Mouse (Mus musculus) midbrain, embryonic 16.5 days (tissue): ENCODE measurements around the gene Pgam1. TPM values are rescaled to one million over a fixed set of nuclear protein-coding genes. Genes with fewer than 3 reads are reported as not detected.
"Not testable (repeated sequence)": the region's sequence is repeated elsewhere in the genome, so short reads cannot be mapped to it uniquely, and the experiment has no call there.

Experiments
- ATAC-seq: fragments of 200-750 bp; cut with Nextera tagmentation; 2 replicates; pipeline ENCODE4 v1.8.0; 2017; ENCODE audit warnings: moderate TSS enrichment
- H3K27ac ChIP-seq: fragments of 300-500 bp; sonication (generic); 2 replicates; pipeline ENCODE4 v1.5.1; 2014; ENCODE audit warnings: mild to moderate bottlenecking, low read length, mixed read lengths
- H3K27me3 ChIP-seq: fragments of 300-500 bp; sonication (generic); 2 replicates; pipeline ENCODE4 v1.6.1; 2014; ENCODE audit warnings: low read depth, low read length, mixed read lengths; ENCODE audit not compliant: control insufficient read depth, insufficient read depth
- H3K36me3 ChIP-seq: fragments of 300-500 bp; sonication (generic); 2 replicates; pipeline ENCODE4 v1.6.1; 2014; ENCODE audit warnings: mild to moderate bottlenecking, low read length, moderate library complexity, mixed read lengths; ENCODE audit not compliant: control insufficient read depth, insufficient read depth
- H3K4me1 ChIP-seq: fragments of 300-500 bp; sonication (generic); 2 replicates; pipeline ENCODE4 v1.6.1; 2014; ENCODE audit warnings: mild to moderate bottlenecking, low read length, mixed read lengths; ENCODE audit not compliant: control insufficient read depth, insufficient read depth
- H3K4me2 ChIP-seq: fragments of 300-500 bp; sonication (generic); 2 replicates; pipeline ENCODE4 v1.6.1; 2014; ENCODE audit warnings: mild to moderate bottlenecking, low read length, mixed read lengths
- H3K4me3 ChIP-seq: fragments of 300-500 bp; sonication (generic); 2 replicates; pipeline ENCODE4 v1.5.1; 2014; ENCODE audit warnings: low read depth, mild to moderate bottlenecking, low read length, moderate library complexity, mixed read lengths
- H3K9ac ChIP-seq: fragments of 300-500 bp; sonication (generic); 2 replicates; pipeline ENCODE4 v1.6.1; 2014; ENCODE audit warnings: low read depth, low read length, mixed read lengths
- H3K9me3 ChIP-seq: fragments of 300-500 bp; sonication (generic); replicated peaks from 2 replicates; pipeline ENCODE4 v1.6.1; 2014; ENCODE audit warnings: mild to moderate bottlenecking, low read length, mixed read lengths; ENCODE audit not compliant: control insufficient read depth, poor library complexity, severe bottlenecking
- WGBS: fragments of 180-500 bp; shearing (Covaris S2); extraction: QIAGEN DNeasy Blood & Tissue Kit; methylation state at CpG from one replicate; pipeline ENCODE4 v1.1.7; 2014; 5-methylcytosine and 5-hydroxymethylcytosine counted together
- polyA plus RNA-seq: library from polyadenylated mRNA; unstranded; fragments of >200 nt; fragmentation: Nextera tagmentation; extraction: Ambion mirVana; gene quantifications from 2 replicates; pipeline ENCODE4 v1.2.1, GENCODE M21; 2015

The Pgam1 gene
- 509 and 565 TPM in 2 replicates for polyA plus RNA-seq

GRCm38 (mm10) chr19:41911178-41912073, at the start of gene Pgam1:
TSS of gene Pgam1 (plus strand) at chr19:41911923.
- Histone ChIP-seq H3K27ac (peak within 1 kb of the TSS; percentile 90), H3K4me2 (peak within 1 kb of the TSS; percentile 83), H3K9ac (peak within 1 kb of the TSS; percentile 94), H3K4me1 (peaks cover 25% of the 10 kb centered on the region), H3K4me3 (peak within 1 kb of the TSS; percentile 94), H3K9me3 (no peaks in the 10 kb centered on the region), H3K27me3 (no peaks in the 10 kb centered on the region), H3K36me3 (peaks cover 4% of the 10 kb centered on the region)
- 6% methylated on average over 53 of the region's 54 CpGs for WGBS
- peak; percentile 95 for ATAC-seq

- H3K4me1 ChIP-seq, result no peaks in the 10 kb centered on the region
- H3K4me2 ChIP-seq, result no peak overlapping the region
- WGBS, result 88% methylated on average over 8 of the region's 8 CpGs
- no peak overlapping the region for H3K4me3 ChIP-seq
- no peaks in the 10 kb centered on the region for H3K27me3 ChIP-seq
- ATAC-seq, result no peak
- peaks cover 47% of the 10 kb centered on the region for H3K36me3 ChIP-seq
- no peak overlapping the region for H3K9ac ChIP-seq
- no peaks in the 10 kb centered on the region for H3K9me3 ChIP-seq
- H3K27ac ChIP-seq, result no peak overlapping the region
Measured at GRCm38 (mm10) chr19:41866707-41867106, 45.0 kb upstream of the Pgam1 start.

- 95% methylated on average over 5 of the region's 5 CpGs for WGBS
- Histone ChIP-seq H3K27me3 (no peaks in the 10 kb centered on the region), H3K4me1 (no peaks in the 10 kb centered on the region), H3K4me2 (no peak overlapping the region), H3K4me3 (no peak overlapping the region), H3K9ac (no peak overlapping the region), H3K36me3 (peaks cover 45% of the 10 kb centered on the region), H3K9me3 (no peaks in the 10 kb centered on the region), H3K27ac (no peak overlapping the region)
- ATAC-seq, result no peak
Measured at GRCm38 (mm10) chr19:41869296-41869695, 42.4 kb upstream of the Pgam1 start.

GRCm38 (mm10) chr19:41869946-41870345, 41.8 kb upstream of the Pgam1 start:
- not testable (repeated sequence) for H3K4me3 ChIP-seq, H3K9ac ChIP-seq, H3K4me2 ChIP-seq, ATAC-seq, H3K27me3 ChIP-seq, H3K4me1 ChIP-seq, H3K27ac ChIP-seq, H3K9me3 ChIP-seq
- peaks cover 48% of the 10 kb centered on the region for H3K36me3 ChIP-seq
- 87% methylated on average over 5 of the region's 5 CpGs for WGBS

DNA sequence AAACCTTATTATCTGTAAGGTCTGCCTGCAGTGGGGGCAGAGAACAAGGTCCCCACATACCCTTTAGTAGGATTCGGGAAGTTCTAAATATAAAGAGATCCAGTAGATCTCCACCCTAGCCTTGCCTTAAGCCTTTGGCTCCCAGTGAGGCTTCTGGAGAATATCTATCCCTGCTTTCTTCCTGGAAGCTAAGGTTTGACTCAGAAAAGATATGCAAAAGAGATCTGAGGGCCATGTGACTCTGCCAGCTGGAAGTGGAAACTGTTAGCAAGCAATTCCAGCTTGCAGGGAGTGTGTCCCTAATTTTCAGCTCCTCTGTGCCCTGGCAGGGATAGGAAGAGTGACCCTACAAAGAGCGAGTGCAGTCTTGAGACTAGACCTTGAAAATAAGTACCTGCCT, 39.4 kb upstream of the Pgam1 start:
- no peaks in the 10 kb centered on the region for H3K27me3 ChIP-seq
- no peaks in the 10 kb centered on the region for H3K9me3 ChIP-seq
- H3K4me1 ChIP-seq, result no peaks in the 10 kb centered on the region
- H3K4me2 ChIP-seq, result no peak overlapping the region
- no peak overlapping the region for H3K27ac ChIP-seq
- peaks cover 41% of the 10 kb centered on the region for H3K36me3 ChIP-seq
- no peak overlapping the region for H3K9ac ChIP-seq
- WGBS, result 96% methylated on average over 2 of the region's 2 CpGs
- no peak for ATAC-seq
- no peak overlapping the region for H3K4me3 ChIP-seq

GRCm38 (mm10) chr19:41874356-41874755, 37.4 kb upstream of the Pgam1 start:
- H3K27me3 ChIP-seq, result no peaks in the 10 kb centered on the region
- H3K4me2 ChIP-seq, result no peak overlapping the region
- H3K9me3 ChIP-seq, result no peaks in the 10 kb centered on the region
- H3K4me1 ChIP-seq, result no peaks in the 10 kb centered on the region
- H3K4me3 ChIP-seq, result no peak overlapping the region
- no peak overlapping the region for H3K27ac ChIP-seq
- 95% methylated on average over 14 of the region's 14 CpGs for whole genome bisulfite sequencing
- peaks cover 34% of the 10 kb centered on the region for H3K36me3 ChIP-seq
- no peak for ATAC-seq
- no peak overlapping the region for H3K9ac ChIP-seq

GRCm38 (mm10) chr19:41881842-41882241, 29.9 kb upstream of the Pgam1 start:
- H3K36me3 ChIP-seq, result peaks cover 40% of the 10 kb centered on the region
- no peak for ATAC-seq
- no peak overlapping the region for H3K4me3 ChIP-seq
- no peak overlapping the region for H3K4me2 ChIP-seq
- no peak overlapping the region for H3K9ac ChIP-seq
- H3K27ac ChIP-seq, result no peak overlapping the region
- H3K4me1 ChIP-seq, result no peaks in the 10 kb centered on the region
- WGBS, result 99% methylated on average over 4 of the region's 4 CpGs
- no peaks in the 10 kb centered on the region for H3K27me3 ChIP-seq
- H3K9me3 ChIP-seq, result no peaks in the 10 kb centered on the region

DNA sequence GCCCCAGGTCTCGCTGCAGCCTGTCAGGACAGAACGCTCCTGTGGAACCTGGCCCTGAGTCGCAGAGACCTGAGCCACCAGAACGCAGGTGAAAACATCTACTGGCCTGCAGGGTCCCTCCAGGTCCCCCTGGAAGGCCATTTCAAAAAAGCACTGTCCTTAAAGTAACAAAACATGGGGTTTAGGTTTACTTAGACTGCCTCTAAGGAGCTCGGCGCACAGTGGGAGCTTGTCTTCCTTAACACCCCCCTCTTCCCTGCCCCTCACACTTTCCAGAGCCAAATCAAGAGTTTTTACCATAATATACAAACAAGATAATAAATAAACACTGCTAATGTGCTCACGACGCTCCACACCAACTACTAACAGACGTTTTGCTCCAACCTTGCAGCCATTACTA, 27.8 kb upstream of the Pgam1 start:
- Histone ChIP-seq H3K4me1 (no peaks in the 10 kb centered on the region), H3K4me3 (no peak overlapping the region), H3K27ac (no peak overlapping the region), H3K9me3 (no peaks in the 10 kb centered on the region), H3K9ac (no peak overlapping the region), H3K27me3 (no peaks in the 10 kb centered on the region), H3K4me2 (no peak overlapping the region), H3K36me3 (peaks cover 42% of the 10 kb centered on the region)
- WGBS, result 96% methylated on average over 9 of the region's 9 CpGs
- no peak for ATAC-seq

- no peak overlapping the region for H3K9ac ChIP-seq
- no peak overlapping the region for H3K4me2 ChIP-seq
- H3K27ac ChIP-seq, result no peak overlapping the region
- no peak overlapping the region for H3K4me3 ChIP-seq
- H3K36me3 ChIP-seq, result peaks cover 39% of the 10 kb centered on the region
- H3K9me3 ChIP-seq, result no peaks in the 10 kb centered on the region
- no peaks in the 10 kb centered on the region for H3K4me1 ChIP-seq
- no peak for ATAC-seq
- no peaks in the 10 kb centered on the region for H3K27me3 ChIP-seq
Measured at GRCm38 (mm10) chr19:41888191-41888590, 23.5 kb upstream of the Pgam1 start.
